Mouse (Mus musculus): ENCODE measurements around the gene Ccser2. TPM values are rescaled to one million over a fixed set of nuclear protein-coding genes. Genes with fewer than 3 reads are reported as not detected.

Gene Ccser2
- polyA plus RNA-seq, 1 experiment from 2014 or later, result 40.9 TPM

DNA sequence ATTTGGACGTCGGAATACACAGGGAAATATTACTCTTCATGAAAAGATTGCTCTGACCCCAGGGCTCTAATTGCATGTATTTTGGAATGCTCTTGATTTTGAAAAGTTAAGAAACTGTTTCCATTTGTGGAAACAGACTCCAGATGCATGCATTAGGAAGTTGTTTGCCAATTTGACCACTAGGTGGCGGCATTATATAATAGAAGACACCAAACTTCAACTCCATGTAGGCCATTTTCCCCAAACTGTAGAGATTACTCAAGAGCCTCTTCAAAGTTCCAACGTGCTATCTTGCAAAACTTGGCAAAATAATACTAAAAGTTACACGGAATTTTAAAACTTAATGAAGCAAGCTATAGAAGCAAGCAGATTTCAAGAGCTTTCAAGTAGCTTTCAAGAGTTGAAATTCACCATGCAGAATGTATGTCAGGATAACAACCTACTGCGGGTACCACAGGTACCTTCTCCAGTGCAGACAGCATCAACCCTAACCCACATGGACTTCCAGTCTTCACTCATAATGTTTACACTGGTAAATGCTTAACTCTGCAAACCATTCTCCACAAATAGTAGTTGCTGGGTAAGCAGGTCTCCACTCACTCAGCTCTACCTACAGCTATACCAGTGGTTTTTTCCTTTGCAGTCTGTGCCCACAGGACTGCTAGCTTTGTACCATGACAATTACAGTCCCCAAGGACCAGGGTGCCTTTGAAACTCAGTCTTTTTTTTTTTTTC is 101.4 kb downstream of the Ccser2 start:
- H3K27ac ChIP-seq (ENCODE audit: low read length), result no peak overlapping the region
- 12% methylated on average over 6 of the region's 6 CpGs for WGBS
- peak; percentile 83 for ATAC-seq (ENCODE audit: low read depth)
- no peak overlapping the region for H3K4me3 ChIP-seq (ENCODE audit: low read length)
- H3K27me3 ChIP-seq (ENCODE audit: control insufficient read depth, insufficient read depth, low read depth, low read length), result no peaks in the 10 kb centered on the region
- no peak overlapping the region for H3K9ac ChIP-seq (ENCODE audit: low read length)
- no peak overlapping the region for H3K4me2 ChIP-seq (ENCODE audit: low read depth, low read length)
- peaks cover 2% of the 10 kb centered on the region for H3K4me1 ChIP-seq (replicated peaks; ENCODE audit: control insufficient read depth, insufficient read depth, low read length)
- no peaks in the 10 kb centered on the region for H3K36me3 ChIP-seq (ENCODE audit: control insufficient read depth, insufficient read depth, low read length)
- no peaks in the 10 kb centered on the region for H3K9me3 ChIP-seq (ENCODE audit: control insufficient read depth, low read length)

DNA sequence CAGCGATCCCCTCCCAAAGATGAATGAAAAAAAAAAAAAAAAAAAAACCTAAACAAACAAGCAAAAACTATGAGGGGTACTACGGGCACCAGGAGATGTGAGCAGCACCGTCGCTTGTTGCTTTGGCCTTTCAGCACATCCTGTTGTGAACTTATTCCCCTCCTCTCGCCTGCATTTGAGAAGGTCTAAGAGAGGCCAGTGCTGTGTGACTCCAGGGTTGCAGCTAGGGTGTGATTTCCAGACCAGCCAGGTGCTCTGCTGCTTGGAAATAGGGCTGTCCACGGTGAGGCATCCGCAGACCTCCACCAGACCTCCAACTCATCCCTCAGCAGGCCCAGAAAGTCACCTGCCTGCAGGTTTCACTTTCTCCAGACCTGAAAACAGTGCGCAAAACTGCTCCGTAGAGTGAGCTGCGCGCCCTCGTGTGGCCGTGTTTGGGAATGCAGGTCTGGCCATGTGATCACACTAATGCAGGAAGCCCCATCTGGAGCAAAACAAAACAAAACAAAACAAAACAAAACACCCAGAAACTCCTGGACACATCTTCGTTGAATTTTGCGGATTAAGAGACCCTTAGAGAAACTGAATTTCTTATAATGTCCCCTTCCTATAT is 104.6 kb downstream of the Ccser2 start:
- peak overlapping the region; percentile 64 for H3K4me2 ChIP-seq (ENCODE audit: low read depth, low read length)
- peak overlapping the region; percentile 41 for H3K4me3 ChIP-seq (ENCODE audit: low read length)
- 21% methylated on average over 15 of the region's 15 CpGs for WGBS
- no peak overlapping the region for H3K27ac ChIP-seq (ENCODE audit: low read length)
- no peaks in the 10 kb centered on the region for H3K9me3 ChIP-seq (ENCODE audit: control insufficient read depth, low read length)
- peak overlapping the region; percentile 63 for H3K9ac ChIP-seq (ENCODE audit: low read length)
- ATAC-seq (ENCODE audit: low read depth), result peak; percentile 34; the same call in 1 of the 2 replicates
- H3K4me1 ChIP-seq (replicated peaks; ENCODE audit: control insufficient read depth, insufficient read depth, low read length), result peaks cover 2% of the 10 kb centered on the region; the same call in 1 of the 2 replicates
- H3K36me3 ChIP-seq (ENCODE audit: control insufficient read depth, insufficient read depth, low read length), result no peaks in the 10 kb centered on the region
- H3K27me3 ChIP-seq (ENCODE audit: control insufficient read depth, insufficient read depth, low read depth, low read length), result no peaks in the 10 kb centered on the region

DNA sequence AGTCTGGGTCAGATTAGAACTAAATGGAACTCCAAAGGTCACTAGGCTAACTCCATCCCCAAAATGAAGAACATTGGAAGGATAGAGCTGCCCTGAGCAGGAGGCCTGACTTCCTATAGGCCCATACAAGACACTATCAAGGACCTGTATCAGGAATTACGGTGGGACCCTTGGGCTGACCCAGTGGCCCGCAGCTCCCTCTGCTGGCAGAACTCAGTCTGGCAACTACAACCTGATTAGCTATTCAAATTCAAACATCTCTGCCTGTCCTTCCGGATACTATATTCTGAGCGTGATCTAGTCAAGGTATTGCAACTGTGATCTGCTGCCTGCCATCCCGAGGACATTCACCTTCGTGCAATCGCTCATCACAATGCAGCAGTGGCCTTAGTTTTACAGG is 106.2 kb downstream of the Ccser2 start:
- H3K9ac ChIP-seq (ENCODE audit: low read length), result no peak overlapping the region
- ATAC-seq (ENCODE audit: low read depth), result no peak

DNA sequence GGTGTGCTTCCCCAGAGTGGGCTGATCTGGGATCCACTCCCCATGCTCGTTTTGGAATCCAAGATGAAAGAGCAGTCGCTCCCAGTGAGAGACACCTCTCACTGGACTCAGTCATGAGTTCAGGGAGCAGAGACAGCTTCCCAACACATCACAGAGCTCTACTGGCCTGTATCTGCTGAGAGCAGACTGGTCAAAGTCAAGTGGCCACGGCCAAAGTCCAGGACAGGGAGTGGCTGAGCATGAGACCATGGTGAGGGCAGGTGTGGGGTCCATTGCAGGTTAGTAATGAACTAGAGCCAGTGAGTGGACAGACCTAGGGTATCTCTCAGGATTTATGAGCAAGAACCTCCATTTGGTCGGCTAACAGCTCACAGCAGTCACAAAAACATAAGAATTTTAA is 109.6 kb downstream of the Ccser2 start:
- H3K27ac ChIP-seq (ENCODE audit: low read length), result no peak overlapping the region
- peaks cover 1% of the 10 kb centered on the region; the same call in 1 of the 2 replicates for H3K4me1 ChIP-seq (replicated peaks; ENCODE audit: control insufficient read depth, insufficient read depth, low read length)
- 52% methylated on average over 4 of the region's 4 CpGs for WGBS
- H3K9ac ChIP-seq (ENCODE audit: low read length), result no peak overlapping the region
- no peak for ATAC-seq (ENCODE audit: low read depth)
- H3K4me2 ChIP-seq (ENCODE audit: low read depth, low read length), result no peak overlapping the region
- no peaks in the 10 kb centered on the region for H3K9me3 ChIP-seq (ENCODE audit: control insufficient read depth, low read length)
- H3K4me3 ChIP-seq (ENCODE audit: low read length), result no peak overlapping the region
- H3K36me3 ChIP-seq (ENCODE audit: control insufficient read depth, insufficient read depth, low read length), result no peaks in the 10 kb centered on the region
- no peaks in the 10 kb centered on the region for H3K27me3 ChIP-seq (ENCODE audit: control insufficient read depth, insufficient read depth, low read depth, low read length)

More for the DNA sequence above, 106.2 kb downstream of the Ccser2 start:
- H3K27ac ChIP-seq (ENCODE audit: low read length), result no peak overlapping the region
- peaks cover 2% of the 10 kb centered on the region; the same call in 1 of the 2 replicates for H3K4me1 ChIP-seq (replicated peaks; ENCODE audit: control insufficient read depth, insufficient read depth, low read length)
- no peaks in the 10 kb centered on the region for H3K27me3 ChIP-seq (ENCODE audit: control insufficient read depth, insufficient read depth, low read depth, low read length)
- H3K4me2 ChIP-seq (ENCODE audit: low read depth, low read length), result no peak overlapping the region
- no peak overlapping the region for H3K4me3 ChIP-seq (ENCODE audit: low read length)
- 21% methylated on average over 7 of the region's 7 CpGs for WGBS
- no peaks in the 10 kb centered on the region for H3K9me3 ChIP-seq (ENCODE audit: control insufficient read depth, low read length)
- no peaks in the 10 kb centered on the region for H3K36me3 ChIP-seq (ENCODE audit: control insufficient read depth, insufficient read depth, low read length)

DNA sequence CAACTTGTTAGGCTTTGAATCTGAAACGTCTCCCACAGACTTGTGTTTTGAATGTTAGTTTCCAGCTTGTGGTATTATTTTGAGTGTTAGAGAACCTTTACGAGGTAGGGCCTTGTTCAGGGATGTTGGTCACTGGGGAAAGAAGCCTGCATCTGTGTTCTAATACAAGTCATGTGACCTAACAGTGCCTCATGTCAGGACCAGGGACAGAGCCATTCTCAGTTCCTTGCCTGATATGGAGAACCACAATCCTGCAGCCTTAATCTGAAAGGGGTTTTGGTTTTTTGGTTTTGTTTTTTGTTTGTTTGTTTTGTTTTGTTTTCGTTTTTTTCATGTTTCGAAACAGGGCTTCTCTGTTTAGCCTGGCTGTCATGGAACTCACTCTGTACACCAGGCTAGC is 115.6 kb downstream of the Ccser2 start:
- ATAC-seq (ENCODE audit: low read depth), result no peak
- H3K27me3 ChIP-seq (ENCODE audit: control insufficient read depth, insufficient read depth, low read depth, low read length), result no peaks in the 10 kb centered on the region
- H3K4me3 ChIP-seq (ENCODE audit: low read length), result no peak overlapping the region
- WGBS, result 44% methylated on average over 4 of the region's 4 CpGs
- no peaks in the 10 kb centered on the region for H3K36me3 ChIP-seq (ENCODE audit: control insufficient read depth, insufficient read depth, low read length)
- H3K4me1 ChIP-seq (replicated peaks; ENCODE audit: control insufficient read depth, insufficient read depth, low read length), result no peaks in the 10 kb centered on the region
- H3K27ac ChIP-seq (ENCODE audit: low read length), result no peak overlapping the region
- no peaks in the 10 kb centered on the region for H3K9me3 ChIP-seq (ENCODE audit: control insufficient read depth, low read length)
- H3K4me2 ChIP-seq (ENCODE audit: low read depth, low read length), result no peak overlapping the region
- no peak overlapping the region for H3K9ac ChIP-seq (ENCODE audit: low read length)

DNA sequence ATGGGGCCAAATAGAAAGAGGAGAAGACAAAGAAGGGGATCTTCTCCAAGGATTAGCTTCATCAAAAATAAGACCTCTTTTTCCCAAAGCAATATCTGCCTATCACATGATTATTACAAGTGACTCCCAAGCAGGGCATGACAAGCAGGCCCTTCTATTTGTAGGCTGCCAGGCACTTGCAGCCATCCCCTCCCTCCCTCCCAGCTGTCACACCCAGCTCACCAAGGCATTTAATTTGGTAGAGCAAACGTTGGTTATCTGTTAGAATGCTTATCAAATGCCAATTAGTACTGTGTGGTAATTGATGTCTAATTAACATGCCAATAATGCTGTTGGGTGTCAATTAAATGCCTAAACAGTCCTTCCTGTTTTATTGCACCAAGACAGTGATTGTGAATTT is 119.7 kb downstream of the Ccser2 start:
- no peaks in the 10 kb centered on the region for H3K36me3 ChIP-seq (ENCODE audit: control insufficient read depth, insufficient read depth, low read length)
- 7% methylated on average over 1 of the region's 1 CpGs for WGBS
- no peak overlapping the region for H3K4me3 ChIP-seq (ENCODE audit: low read length)
- no peaks in the 10 kb centered on the region for H3K4me1 ChIP-seq (replicated peaks; ENCODE audit: control insufficient read depth, insufficient read depth, low read length)
- ATAC-seq (ENCODE audit: low read depth), result no peak
- no peaks in the 10 kb centered on the region for H3K9me3 ChIP-seq (ENCODE audit: control insufficient read depth, low read length)
- no peak overlapping the region for H3K27ac ChIP-seq (ENCODE audit: low read length)
- no peak overlapping the region for H3K9ac ChIP-seq (ENCODE audit: low read length)
- no peak overlapping the region for H3K4me2 ChIP-seq (ENCODE audit: low read depth, low read length)
- H3K27me3 ChIP-seq (ENCODE audit: control insufficient read depth, insufficient read depth, low read depth, low read length), result no peaks in the 10 kb centered on the region

Other genes with a start within 250 kb of the Ccser2 start
- gene Rgr, start 80.2 kb upstream of the Ccser2 start, polyA plus RNA-seq (2015; fragmentation: Nextera tagmentation; extraction: Ambion mirVana), result not detected in 2 replicates
- not detected in 2 replicates for gene Lrit1, start 86.1 kb upstream of the Ccser2 start, polyA plus RNA-seq (2015; fragmentation: Nextera tagmentation; extraction: Ambion mirVana)
- gene Lrit2, start 99.2 kb upstream of the Ccser2 start, polyA plus RNA-seq (2015; fragmentation: Nextera tagmentation; extraction: Ambion mirVana), result not detected in 2 replicates
- 0.09 and 0.16 TPM in 2 replicates for gene Cdhr1, start 129.6 kb upstream of the Ccser2 start, polyA plus RNA-seq (2015; fragmentation: Nextera tagmentation; extraction: Ambion mirVana)
- 0.31 and 0.55 TPM in 2 replicates for gene 2610528A11Rik, start 145.2 kb upstream of the Ccser2 start, polyA plus RNA-seq (2015; fragmentation: Nextera tagmentation; extraction: Ambion mirVana)
- gene Ghitm, start 166.5 kb upstream of the Ccser2 start, polyA plus RNA-seq (2015; fragmentation: Nextera tagmentation; extraction: Ambion mirVana), result 224 and 231 TPM in 2 replicates

All from lung, embryonic 16.5 days (tissue).